Mouse (Mus musculus) CD4-positive, CD25-positive, alpha-beta regulatory T cell, adult 9 weeks (primary cell): Measurements from ENCODE around the gene Adgra1. TPM values are rescaled to one million over a fixed set of nuclear protein-coding genes. Genes with fewer than 3 reads are reported as not detected.

Experiments used
- polyA plus RNA-seq: library from polyadenylated mRNA; unstranded; fragments of 100-300 nt; shearing (Covaris generic); gene quantifications from one replicate; pipeline ENCODE4 v1.2.1, GENCODE M21; 2017

Adgra1 gene
- not detected for polyA plus RNA-seq

GRCm38 (mm10) chr7:139834036-139834435, at the start of gene Adgra1:
Gene Adgra1, plus strand, starts transcription at chr7:139834174.

GRCm38 (mm10) chr7:139894655-139895557, 60.9 kb downstream of the Adgra1 start, which contains the start of gene Kndc1:
Gene Kndc1, plus strand, starts transcription at chr7:139894696.

Other genes with a start within 250 kb of the Adgra1 start
- not detected for gene Cfap46, start 150.4 kb upstream of the Adgra1 start, polyA plus RNA-seq
- gene Kndc1, start 60.5 kb downstream of the Adgra1 start, polyA plus RNA-seq: 0.48 TPM
- gene Utf1, start 109.6 kb downstream of the Adgra1 start, polyA plus RNA-seq: 2.8 TPM
- gene 6430531B16Rik, start 144.6 kb downstream of the Adgra1 start, polyA plus RNA-seq: 0.66 TPM
- gene Adam8, start 158.4 kb downstream of the Adgra1 start, polyA plus RNA-seq: 14.4 TPM
- 51.3 TPM for gene Zfp511, start 202.2 kb downstream of the Adgra1 start, polyA plus RNA-seq
- gene Tubgcp2, start 202.5 kb downstream of the Adgra1 start, polyA plus RNA-seq: 45.6 TPM
- gene Msx3, start 214.9 kb downstream of the Adgra1 start, polyA plus RNA-seq: not detected
- not detected for gene Caly, start 248.4 kb downstream of the Adgra1 start, polyA plus RNA-seq